Mouse (Mus musculus) kidney, postnatal 14 days (tissue): ENCODE data around the gene Bcor.
A peak's percentile ranks its signal among the peaks of the same experiment; 100 is the strongest.

Source experiments
- DNase-seq: peaks from one replicate; pipeline ENCODE4 v3.0.0; 2022; ENCODE audit warnings: mixed read lengths

Bcor gene

DNA sequence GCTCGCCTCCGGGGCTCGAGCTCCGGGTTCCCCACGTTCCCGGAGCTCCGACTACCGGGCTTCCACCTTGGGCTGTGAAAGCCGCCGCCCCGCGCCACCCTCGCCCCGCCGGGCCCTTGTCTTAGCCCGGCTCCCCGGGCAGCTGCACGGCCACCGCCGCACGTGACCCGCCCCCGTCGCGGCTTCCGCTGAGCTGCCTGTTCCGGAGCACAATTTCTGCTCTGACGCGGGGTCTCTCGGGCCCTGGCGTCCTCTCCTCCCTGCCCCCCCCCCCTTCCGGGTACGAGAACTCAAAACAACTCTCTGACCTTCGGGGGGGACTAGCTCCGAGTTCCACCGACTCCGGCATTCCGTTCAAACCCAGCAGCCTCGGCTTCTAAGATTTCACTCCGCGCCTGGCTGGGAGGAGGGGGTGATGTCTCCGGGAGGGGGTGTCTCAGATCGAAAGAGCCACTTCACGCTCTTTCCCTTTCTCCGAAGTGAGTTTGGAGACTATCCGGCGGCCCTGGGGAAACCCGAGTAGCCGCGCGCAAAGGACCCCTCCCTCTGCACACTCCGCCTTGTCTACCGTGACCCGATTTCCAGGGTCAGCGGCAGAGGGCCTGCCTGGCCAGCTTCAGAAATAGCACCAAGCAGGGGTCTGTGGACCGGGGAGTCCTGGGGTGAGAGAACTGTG is at the start of gene Bcor:
Bcor (minus strand) TSS at position 375 of the 676 bp plus-strand sequence.
- DNase-seq = peak; percentile 77

DNA sequence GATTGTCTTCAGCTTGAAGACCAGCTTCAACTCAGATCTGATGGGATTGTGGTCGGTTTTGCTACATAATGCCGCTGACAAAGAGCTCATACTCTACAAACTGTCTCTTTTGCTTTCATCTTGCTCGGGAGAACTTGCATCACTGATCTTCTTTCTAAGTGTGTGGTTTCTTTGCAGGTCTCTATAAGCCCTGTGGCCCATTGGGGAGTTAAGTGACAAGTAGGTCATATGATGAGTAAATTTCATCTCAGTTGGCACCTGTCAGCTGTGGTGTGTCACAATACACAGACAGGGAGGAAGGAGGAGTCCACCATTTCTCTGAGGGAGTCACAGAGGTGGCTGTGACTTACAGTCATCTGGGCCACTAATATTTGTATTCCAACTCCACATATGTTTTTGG is 42.8 kb upstream of the Bcor start:
- DNase-seq = no peak

DNA sequence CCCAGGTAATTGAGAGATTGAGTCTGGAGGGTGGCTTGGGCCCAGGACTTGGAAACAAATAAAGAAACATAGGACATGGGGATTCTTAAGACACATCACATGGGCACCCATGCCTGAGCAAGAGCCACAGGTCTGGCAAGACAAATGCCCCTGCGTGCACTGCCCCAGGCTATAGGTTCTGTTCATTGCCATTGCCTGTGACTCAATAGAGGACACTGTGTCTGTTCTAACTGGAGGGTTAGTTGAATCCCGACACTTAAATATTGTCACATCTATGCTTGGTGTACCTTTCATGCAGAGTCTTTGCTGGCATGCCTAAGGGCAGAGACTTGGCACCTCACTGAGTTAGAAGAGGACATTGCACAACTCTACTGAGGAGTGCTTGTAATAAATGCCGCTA is 41.0 kb upstream of the Bcor start:
- DNase-seq = no peak

DNA sequence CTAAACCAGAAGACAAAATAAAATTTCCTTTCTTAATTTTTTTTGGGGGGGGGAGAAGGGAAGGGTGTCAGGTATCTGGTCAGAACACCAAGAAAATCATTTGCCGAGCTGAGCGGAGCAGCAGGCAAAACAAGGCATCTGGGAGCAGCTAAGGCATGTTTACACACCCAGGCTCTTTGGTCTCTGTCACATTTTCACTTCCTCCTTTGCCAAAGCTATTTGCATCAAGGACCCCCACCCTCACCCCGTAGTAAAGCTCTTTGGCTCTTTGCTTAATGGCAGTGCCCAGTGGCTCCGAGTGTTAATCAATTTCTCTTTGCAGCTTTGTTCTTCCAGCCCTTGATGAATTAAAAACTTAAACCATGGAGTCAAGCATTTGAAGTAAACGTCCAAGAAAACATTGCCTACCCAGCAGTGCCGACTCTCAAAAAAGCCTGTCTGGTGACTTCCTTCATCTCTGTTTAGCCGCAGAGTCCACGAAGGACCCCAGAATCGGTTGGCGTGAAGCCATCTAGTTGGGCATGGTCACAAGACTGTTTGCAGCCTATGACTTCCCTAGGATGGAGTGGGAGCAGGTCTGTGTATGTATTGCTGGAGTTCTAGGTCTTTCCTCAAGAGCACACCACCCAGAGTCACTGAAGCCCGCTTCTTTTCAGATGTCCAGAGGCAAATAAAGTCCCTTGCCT is 35.2 kb upstream of the Bcor start:
- DNase-seq = no peak

DNA sequence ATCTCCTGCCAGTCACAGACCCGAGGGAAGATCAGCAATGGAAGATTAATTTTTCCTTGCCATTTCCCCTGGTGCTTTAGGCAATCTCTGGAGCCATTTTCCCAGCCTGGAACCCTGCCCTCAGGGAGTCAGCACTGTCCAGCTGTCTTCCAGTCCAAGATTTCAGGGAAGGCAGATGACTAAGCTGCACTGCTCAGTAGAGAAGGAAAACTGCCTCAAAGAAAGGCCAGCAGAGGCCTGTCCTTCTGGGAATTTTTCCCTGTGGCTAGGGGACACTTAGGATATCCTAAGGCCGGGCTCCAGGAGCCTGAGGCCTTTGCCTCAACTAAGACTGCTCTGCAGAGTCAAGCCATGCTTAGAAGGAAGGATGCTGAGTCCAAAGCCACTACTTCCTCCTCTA is 32.2 kb upstream of the Bcor start:
- no peak for DNase-seq

DNA sequence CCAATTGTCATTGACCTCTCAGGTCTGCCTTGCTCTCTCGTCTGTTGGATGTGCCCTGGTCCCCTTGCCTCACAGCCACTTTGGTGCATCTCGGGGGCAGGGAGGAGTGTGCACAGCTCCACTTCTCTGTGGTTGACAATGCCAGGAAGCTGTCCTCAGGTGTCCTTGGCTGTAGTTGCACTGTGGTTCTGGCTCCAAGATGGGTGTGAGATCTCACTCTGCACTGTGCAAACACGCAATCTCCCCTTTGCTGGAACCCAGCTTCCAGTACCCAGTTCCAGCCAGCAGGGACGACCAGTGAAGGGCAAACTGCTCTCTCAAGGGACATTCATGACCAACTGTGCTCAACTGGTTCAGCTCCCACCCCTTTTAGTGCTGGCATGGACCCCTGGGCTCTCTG is 29.4 kb upstream of the Bcor start:
- DNase-seq = no peak

DNA sequence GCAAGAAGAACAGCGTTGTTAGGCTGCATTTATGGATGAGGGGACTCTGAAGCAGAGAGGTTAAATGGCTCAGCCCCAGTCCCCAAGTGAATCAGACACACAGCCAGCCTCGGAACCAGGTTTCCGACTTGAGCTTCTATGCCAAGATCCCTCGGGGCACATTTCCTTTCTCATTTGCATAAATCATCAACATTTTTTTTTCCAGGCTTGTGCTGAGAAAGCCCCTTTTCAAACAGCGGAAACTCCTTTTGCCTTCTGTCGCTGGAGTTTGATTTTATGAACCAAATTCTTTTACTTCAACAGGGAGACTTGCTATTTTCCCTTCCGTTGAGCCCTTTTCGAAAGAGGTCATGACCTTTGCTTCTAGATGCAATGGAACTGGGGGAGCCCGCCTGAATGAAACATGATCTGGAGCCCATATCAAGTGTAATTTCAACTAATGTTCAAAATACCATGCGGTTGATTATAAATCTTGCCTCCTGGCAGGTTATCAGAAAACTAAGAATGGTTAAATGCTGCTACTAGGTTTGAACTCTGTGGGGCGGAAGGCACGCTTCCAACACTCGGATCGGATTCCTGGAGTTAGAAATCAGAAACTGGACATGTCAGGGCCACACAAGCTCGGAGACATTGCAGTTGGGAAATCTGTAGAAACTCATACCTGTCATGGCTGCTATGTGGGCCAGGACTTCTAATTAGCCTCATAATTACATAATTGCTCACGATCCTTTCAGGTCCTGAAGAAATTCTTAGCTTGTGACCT is 15.2 kb upstream of the Bcor start:
- DNase-seq = peak; percentile 39

DNA sequence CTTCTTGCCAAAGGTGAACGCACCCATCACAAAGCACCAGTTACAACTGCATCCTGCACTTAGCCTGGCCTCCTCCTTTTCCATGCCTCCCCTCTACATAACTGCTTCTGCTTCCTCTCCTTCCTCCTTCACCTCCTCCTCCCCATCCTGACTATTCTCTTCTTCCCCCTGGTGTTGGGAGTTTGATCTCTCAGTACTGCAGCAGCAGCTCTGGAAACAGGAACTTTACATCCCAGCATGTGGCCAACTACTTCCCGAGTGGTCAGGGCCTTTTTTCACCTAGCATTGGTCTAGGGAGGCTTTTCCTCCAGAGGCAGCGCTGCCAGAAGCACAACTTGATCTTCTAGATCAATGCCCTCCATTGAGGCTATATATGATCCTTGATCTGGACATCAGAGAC is 10.0 kb upstream of the Bcor start:
- DNase-seq = no peak

DNA sequence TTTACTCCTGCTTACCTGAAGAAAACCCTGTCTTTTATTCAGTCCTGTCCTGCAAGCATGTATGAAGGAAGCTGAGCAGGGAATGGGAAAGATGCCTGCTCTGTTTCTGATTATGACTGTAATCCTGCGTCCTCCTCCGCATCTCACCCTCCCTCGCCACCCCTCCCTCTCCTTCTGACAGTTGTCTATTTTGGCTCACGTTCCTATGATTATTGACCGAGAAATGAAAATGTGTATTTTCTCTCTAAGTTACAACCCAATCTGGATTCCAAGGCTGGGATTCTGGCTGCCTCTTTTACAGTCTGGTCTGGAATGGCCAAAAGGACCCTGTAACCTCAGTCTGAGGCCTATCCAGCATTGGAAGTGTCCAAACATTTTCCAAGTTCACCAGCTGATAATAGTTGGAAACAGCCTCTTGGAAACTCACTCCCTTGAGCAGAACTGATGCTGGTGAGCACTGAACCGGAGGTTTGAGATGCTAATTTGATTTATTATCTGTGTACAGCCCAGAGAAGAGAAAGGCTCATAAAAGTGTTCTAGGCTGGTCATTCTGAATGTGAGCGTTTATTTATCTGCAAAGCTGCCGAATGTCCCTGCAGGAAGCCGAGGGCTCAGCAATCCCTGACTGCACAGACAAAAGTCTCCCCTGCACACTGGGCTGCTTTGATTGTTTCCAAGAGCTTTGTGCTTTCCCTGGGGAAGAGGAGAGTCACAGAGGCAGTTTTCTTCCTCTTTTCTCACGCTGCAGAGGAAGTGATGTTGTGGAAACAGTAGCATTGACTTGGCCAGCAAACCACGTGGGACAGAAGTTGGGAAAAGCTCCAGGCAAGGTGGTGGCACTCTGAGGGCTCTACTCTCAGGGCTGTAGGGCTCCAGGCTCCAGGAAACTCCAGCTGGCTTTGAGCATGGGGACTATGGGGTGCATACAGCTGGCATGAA is 4.7 kb upstream of the Bcor start:
- DNase-seq = peak; percentile 52

DNA sequence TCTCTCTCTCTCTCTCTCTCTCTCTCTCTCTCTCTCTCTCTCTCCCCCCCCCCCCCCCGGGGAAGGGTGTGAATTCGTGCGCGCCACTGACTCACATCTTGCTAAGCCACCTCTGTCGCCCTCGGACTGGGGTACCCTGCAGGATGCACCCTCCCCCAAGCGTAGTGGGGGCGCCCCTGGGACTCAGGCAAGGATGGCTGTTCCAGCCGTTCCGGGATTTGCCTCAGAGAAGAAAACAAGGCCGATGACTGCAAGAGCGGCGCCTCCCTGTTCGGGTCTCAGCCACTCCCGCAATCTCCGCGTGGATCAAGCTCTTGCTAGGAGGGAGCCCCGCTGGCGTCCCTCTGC is 647 bp downstream of the Bcor start:
- peak; percentile 36 for DNase-seq

DNA sequence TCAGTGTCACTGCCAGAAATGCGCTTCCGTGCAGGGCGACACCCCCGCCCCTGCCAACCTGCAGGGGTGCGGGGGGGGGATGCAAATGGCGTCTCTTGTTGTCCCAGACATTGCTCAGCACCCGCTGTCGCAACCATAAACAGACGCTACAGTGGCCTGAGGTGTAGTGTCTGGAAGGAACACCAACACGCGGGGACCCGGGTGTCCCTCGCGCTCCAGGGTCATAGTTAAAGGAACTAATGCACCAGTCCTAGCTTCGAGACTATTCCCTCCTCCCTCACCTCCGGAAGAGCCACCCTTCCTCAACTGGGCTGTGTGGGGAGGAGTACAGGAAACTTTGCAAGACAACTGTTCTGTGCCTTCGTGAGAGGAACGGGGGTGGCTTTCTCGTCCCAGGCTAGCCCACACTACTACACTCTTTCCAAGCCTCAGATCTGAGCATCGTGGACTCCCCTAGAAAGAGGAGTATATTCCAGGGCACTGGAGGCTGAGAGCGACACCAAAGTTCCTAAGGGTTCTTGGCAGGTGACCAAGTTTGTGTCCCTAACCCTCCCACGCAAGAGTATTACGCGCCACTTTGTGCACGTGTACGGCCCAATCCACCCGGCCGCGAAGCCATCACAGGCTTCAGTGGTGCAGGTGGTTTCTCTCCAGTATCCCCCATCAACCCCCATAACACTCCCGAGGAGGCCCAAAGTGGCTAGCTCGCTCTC is 1.2 kb downstream of the Bcor start:
- DNase-seq = peak; percentile 48

DNA sequence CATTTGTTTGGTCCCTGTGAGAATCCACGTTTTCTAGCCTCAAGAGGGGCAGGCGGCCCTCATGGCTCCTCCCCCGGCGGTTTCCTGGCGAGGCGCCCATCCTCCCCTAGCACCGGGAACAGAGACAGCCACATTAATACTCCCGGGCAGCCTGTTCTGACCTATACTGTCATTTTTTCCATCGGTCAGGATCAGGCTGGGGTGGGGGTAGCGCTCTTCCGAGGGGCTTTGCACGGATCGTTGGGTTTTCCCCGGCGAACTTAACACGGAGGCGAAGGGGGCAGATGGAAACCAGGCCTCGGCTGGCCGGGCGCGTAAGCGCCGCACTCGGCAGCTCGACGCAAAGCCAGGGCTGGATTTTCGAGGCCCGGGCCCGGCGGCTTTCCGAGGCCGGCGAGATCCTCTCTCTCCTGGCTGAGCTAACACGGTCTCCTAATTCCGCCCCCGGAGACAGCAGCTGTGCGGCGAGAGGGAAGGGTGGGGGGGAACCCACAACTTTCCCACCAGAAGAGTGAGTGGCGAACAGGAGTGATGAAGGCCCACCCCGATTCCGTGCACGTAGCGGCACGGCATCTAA is 1.8 kb downstream of the Bcor start:
- peak; percentile 82 for DNase-seq

DNA sequence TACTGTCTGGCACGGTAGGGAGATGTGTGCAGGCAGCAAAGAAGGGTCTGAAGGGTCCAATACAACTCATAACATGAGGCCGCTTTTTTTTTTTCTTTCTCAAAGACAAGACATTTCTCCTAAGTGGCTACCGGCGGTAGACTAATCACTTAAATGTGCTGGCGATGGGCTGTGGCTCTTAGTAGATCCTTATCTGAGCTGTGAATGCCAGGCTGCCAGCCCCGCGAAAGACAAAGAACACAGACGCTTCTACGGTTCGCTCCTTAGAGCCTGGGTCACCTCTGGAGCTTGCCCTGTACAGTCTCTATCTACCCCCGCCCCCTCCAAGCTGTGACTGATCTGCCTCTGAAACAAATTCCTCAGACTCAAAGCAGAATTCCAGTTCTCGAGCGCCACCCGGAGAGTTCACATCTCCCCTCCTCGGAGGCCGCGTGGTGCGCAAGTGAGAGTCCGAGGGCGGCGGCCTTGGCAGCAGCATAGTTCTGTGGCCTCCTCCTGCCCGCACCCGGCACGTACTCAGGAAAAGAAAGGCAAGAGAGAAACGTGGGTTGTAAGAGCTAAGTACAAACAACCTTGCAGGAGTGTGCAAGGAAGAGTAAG is 2.7 kb downstream of the Bcor start:
- DNase-seq = peak; percentile 72

DNA sequence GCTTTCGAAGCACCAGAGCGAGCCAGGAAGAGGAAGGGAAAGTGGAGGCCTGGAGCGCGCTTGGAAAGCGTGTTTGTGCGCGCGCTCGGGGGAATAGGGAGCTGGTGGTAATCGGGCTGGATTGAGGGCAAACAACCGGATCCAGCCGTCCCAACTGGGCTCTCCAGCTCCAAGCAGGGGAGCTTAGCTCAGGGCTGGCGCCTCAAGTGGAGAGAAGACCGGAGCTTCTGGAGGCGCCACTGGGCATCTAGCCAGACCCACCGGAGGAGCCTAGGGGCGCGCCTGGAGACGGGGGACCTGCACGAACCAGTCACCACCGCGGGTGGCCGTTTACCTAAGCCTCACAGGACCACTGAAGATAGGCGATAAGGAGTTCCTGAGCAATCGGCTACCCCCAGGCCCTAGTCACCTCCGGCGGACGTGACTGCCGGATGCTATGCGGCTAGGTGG is 4.3 kb downstream of the Bcor start:
- peak; percentile 66 for DNase-seq

DNA sequence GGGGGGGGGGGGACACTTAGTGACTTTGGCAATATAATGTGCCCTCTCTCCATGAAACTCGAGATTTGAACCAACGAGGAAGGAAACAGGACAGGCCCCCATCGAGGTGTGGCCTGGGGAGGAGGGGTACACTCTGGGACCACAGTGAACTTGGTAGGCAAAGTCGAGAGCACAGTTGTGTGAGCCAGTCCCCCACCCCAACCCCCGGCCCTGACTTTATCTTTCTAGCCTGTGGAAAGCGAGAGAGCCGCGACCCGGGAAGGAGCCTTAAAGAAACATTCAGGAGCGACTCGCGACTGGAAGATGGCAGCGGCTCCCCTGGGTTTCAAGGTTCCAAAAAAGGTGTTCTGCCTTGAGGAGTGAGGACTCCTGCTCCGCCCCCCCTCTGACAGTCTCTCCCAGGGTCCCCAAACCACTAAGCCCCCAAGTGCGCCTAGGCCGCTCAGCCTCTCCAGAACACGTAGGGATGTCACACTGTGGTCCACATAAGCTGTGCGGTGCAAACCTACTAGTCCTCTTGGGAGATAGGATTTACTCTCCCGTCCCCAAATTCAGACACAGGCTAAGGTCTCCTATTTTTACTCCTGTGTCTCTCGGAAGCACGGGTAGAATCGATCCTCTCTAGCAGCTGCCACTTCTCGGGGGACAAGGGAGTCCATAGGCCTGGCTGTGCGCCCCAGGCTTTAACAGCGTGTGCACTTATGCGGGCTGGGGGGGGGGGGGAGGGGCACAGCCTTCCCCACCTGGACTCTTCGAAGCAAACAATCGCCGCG is 4.9 kb downstream of the Bcor start:
- DNase-seq = no peak

DNA sequence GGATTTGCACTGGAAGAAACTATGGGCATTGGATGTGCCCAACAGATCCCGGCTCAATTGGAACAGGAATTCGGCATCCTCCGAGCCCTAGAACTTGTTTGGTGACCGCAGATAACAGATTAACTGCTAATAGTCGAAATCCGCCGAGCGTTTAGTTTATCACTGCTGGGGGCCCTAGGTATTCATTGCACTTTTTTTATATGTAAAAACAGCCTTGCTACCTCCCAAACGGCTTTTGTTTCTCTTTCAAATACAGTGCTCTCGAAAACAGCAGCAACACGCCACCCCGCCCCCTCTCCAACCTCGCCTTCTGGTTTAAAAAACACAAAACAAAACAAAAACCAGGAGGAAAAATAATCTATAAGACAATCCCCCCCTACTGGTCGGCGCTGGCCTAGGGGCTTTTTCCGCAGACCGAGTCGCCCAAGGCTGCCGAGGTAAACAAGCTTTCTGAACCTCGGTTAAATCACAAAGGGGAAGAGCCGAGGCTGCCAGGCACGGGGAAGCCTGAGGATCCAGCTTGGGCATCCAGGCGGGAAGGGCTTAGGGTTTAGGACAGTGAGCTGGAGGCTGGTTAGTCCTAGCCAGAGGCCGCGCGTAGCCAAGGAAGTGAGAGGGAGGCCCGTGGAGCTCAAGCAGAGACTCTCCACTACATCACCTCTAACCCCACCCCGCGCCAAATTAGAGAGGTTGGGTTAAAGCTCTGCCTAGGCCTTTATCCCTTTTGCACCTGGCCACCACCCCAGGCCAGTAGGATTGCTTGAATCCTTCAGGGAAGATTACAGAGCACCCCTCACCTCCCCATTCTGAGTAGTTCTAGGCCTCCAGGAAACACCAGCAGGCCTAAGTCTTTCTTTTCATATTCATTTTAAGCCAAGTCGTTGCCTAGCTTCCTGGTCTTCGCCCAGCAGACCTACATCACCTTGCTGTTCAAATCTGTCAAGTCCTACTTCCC is 6.7 kb downstream of the Bcor start:
- no peak for DNase-seq

DNA sequence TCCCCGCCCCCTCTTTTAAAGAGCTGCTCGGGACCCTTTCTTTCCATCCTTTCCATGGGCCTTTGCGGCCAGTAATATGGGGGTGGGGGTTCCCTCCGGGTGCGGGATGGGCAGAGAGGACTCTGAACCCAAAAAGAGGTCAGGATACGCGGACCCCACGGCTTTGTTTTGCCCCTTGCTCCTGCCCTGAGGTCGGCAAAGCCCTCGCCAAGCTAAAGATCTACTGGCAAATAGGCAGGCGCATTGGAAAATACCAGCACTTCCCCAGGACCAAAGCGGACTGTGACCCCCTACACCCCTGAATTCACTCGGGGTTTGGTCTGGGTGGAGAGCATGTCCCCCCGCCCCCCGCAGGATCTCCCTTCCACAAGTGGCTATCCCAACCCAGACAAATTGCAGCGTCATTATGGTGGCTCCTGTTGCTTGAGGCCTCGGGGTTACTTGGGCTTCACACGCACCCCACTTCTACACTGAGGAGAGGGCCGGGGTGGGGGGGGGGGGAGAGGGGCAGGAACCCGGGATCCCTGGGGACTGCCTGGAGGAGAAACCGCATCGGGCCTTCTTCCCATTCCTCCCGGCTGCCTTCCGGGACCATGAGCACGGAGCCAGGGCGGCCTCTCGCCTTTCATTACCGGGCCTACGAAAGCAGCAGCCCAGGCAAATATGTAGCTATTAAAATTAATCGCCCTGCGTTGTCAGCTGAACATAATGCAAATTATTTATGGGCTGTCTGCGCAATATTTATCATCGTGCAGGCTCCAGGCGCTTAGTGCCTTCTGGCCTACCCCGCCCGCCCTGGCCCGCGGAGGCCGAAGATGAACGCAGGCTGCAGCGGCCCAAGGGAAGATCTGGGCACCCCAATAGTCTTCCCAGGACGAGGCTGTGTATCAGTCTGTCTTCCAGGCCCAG is 7.9 kb downstream of the Bcor start:
- no peak for DNase-seq
